ENCODE assay signal across 15 mouse cellular contexts in the genomic region with DNA sequence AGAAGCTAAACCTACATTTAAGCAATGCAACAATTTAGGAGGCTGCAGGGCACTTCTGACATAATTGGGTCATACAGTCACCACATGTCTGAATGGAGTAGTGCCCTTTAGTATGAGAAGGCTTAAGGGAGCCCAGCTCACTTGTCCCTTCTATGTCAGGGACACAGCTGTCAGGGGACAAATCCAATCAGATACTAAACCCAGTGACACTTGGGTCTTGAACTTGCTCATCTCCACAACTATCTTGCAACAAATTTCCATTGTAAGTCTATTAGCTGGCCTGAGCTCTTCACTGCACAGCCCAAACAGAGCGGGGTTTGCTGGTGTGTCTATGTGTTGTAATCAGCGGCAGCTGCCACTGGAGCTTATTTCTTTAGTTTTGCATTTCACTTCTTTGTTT. TPM values are rescaled to one million over a fixed set of nuclear protein-coding genes. Genes with fewer than 3 reads are reported as not detected.
DNase-seq lines count a peak whose midpoint lies in the region.
"Had no signal": no experiment of that assay in that cellular context is flagged by ENCODE, and none has a peak within 500 bp of the region (broad histone marks: within the 10 kb centered on the region; RNA-seq: fewer than 3 reads in every experiment).

No protein-coding gene starts in this region.

- DNase-seq in adrenal gland, adult 2 months = peak; percentile 23
- no peak for DNase-seq in adrenal gland, adult 18-20 months (ENCODE audit: low spot score in 2 of 2)
- DNase-seq in heart, adult 11 months = peak; percentile 41
- DNase-seq in heart, adult 8-10 months (ENCODE audit: low spot score) = no peak
- peak; percentile 13 for DNase-seq in retina, embryonic 14.5 days (ENCODE audit: low spot score)
- DNase-seq in gastrocnemius, postnatal 25 days = no peak
- DNase-seq: adrenal gland, postnatal 25 days; cerebellum, adult 11 months; cerebellum, adult 2 months; cerebellum, adult 9-11 months; gastrocnemius, postnatal 10 days; heart, adult 18-20 months; heart, postnatal 36 days; kidney, adult 11 months; kidney, adult 8-10 months had no signal

RNA-seq across cellular contexts. Expression of a gene that starts 26.5 kb away (rescaled TPM):
- 10 to 100 TPM; 15.3 to 21.0 TPM for total RNA-seq in adrenal gland, adult 2 months (2021)
- 13.5 and 15.5 TPM in 2 replicates for polyA plus RNA-seq in adrenal gland, adult 2 months (2012; rRNA removed)
- 10 to 100 TPM; 17.0 to 20.3 TPM for total RNA-seq in adrenal gland, adult 18-20 months (2021)
- total RNA-seq in heart, adult 8-10 months (2022) = 1 to 10 TPM; 6.5 to 9.3 (median 7.6) TPM
- 1 to 10 TPM; 3.5 to 3.7 TPM for total RNA-seq in gastrocnemius, postnatal 25 days (2021)

RNA-seq across cellular contexts. Expression of a gene that starts 52.4 kb away (rescaled TPM):
- 10 to 100 TPM in 1 of 2 experiments, 1 to 10 TPM in 1; 6.2 to 11.1 TPM for total RNA-seq in adrenal gland, adult 2 months (2021)
- polyA plus RNA-seq in adrenal gland, adult 2 months (2012; rRNA removed) = 10.4 and 13.3 TPM in 2 replicates
- 10 to 100 TPM in 1 of 2 experiments, 1 to 10 TPM in 1; 8.8 to 15.2 TPM for total RNA-seq in adrenal gland, adult 18-20 months (2021)
- total RNA-seq in heart, adult 8-10 months (2022) = 10 to 100 TPM in 2 of 4 experiments, 1 to 10 TPM in 2; 7.5 to 12.7 (median 9.8) TPM
- 1 to 10 TPM; 6.9 to 8.1 TPM for total RNA-seq in gastrocnemius, postnatal 25 days (2021)

Comparison
In these comparisons a context has a peak if more than half of its experiments do, and no peak if none do; other contexts are left out.
1. DNase-seq: peak in adrenal gland, adult 2 months (single experiment), heart, adult 11 months (single experiment) and retina, embryonic 14.5 days (single experiment); none in adrenal gland, adult 18-20 months (0 of 2), heart, adult 8-10 months (single experiment) and gastrocnemius, postnatal 25 days (single experiment).